Mouse (Mus musculus): Measurements from ENCODE around the gene Cbx5.

Gene Cbx5

GRCm38 (mm10) chr15:103214971-103215907, 24.4 kb downstream of the Cbx5 start:
- DNase-seq = peak; percentile 94

DNA sequence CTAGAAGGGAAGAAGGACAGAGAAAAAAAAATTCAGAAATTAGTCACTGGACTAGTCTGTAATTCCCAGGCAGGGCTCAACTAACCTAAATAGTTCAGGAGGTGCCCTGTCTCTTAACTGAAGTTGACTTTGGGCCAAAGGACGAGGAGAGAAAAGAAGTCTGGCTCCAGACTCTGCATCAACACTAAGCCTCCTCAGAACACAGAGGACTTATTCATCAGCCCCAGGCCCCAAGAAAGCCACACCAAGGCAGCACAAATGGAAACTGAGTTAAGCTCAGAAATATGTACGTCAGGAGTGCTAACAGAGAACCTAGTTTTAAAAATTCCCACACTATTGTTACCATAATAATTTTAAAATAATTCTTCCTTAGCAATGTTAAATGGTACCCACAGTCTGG, 25.5 kb downstream of the Cbx5 start:
- DNase-seq = no peak

- peak; percentile 44 for DNase-seq
Measured at GRCm38 (mm10) chr15:103205156-103205555, 34.5 kb downstream of the Cbx5 start.

GRCm38 (mm10) chr15:103202088-103202793, 37.4 kb downstream of the Cbx5 start:
- peak; percentile 80 for DNase-seq

GRCm38 (mm10) chr15:103197785-103198184, 41.8 kb downstream of the Cbx5 start:
- no peak for DNase-seq

- DNase-seq = no peak
Measured at GRCm38 (mm10) chr15:103196835-103197234, 42.8 kb downstream of the Cbx5 start.

- DNase-seq = peak; percentile 63
Measured at GRCm38 (mm10) chr15:103193606-103194005, 46.0 kb downstream of the Cbx5 start.

- DNase-seq = peak; percentile 68
Measured at GRCm38 (mm10) chr15:103190531-103191462, 48.8 kb downstream of the Cbx5 start.

GRCm38 (mm10) chr15:103190083-103190482, 49.5 kb downstream of the Cbx5 start:
- no peak for DNase-seq

- no peak for DNase-seq
Measured at GRCm38 (mm10) chr15:103187803-103188202, 51.8 kb downstream of the Cbx5 start.

DNA sequence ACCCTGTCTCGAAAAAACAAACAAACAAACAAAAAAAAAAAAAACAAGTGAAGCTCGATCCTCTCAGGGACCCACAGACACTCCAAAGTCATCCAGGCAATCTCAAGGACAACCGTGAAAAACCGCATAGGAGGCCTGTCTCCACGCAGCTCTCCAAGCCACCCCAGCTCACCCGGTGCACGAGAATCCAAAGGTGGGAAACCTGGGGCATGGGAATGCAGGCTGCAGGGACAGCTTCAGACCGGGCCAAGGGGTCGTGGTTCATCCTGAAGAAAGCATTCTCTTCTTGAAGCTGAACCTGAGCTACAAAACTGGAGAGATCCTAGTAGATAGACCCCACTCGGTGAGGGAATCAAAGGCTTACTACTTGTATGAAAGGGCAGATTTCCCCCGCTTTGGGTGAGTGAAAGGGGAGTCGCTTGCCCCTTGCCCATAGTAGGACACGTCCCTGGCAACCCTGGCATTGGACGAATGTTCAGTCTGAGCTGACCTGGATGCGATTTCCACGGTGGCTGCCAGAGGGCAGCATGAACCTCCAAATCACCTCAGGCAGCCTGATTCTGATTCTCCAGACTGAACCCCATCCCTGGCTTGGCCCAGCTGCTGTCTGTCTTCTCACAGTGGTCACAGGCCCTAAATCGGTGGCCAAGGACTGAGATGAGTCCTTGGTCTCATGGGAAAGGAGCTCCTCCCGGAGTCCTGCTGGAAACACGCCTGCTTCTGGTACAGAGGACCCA, 54.0 kb downstream of the Cbx5 start:
- peak; percentile 78 for DNase-seq

DNA sequence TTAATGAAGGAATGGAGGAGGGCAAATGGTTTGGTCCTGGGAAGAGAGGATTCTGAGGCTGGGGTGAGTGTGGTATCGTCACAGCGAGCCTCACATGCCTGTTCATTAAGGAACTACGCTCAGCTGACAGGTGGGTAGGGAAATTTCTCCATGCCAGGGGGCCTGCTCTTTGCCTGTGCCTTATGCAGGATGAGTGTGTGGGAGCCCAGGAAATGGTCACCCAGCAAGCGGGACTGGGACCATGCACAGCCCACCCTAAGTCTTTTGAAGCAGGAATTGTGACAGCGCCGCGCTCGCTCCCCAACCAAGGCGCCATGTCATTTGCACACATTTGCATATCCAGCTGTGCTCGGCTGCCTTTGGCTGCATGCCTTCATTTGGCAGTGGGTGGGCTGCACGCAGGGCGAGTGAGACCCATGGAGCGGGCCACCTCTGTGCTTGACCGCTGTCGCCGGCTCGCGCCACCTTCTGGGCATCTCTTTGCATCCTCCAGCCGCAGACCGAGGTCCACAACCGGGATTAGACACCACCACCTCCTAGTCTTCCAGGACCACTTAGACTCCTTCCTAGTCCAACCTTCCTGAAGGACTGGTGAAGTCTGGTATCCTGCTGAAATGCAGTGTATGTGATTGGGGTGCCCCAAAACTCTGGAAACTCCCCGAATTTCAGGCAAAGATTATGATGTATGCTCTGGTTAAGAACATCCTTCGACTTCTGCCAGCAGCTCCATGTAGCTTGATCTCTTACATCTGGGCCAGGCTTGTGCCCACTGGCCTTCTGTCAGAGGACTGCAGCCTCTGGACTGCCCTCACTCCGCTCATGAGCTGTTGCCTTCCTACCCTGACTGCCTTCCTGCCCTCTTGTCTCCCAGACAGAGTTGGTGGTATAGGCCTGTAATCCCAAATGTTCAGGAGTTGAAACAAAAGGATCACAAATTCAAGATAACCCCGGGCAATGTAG, 55.7 kb downstream of the Cbx5 start:
- peak; percentile 45 for DNase-seq

DNA sequence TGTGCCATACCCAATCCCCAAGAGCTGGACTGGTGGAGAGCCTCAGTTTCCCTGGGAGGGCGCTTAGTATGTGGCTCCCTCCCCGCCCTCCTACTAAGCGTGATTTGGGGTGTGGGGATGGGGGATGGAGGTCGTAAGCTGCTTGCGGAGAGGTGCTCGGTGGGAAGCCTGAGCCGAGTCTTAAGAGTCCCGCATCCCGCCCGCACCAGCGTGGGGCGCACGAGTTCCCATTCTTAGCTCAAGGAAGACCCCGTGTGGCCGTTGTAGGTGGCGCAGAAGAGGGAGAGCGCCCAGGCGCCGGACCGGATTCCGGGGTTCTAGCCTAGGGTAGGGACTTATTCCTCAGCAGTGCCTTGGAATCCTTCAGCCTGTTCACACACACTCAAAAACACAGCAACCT, 56.5 kb downstream of the Cbx5 start:
- peak; percentile 83 for DNase-seq

DNA sequence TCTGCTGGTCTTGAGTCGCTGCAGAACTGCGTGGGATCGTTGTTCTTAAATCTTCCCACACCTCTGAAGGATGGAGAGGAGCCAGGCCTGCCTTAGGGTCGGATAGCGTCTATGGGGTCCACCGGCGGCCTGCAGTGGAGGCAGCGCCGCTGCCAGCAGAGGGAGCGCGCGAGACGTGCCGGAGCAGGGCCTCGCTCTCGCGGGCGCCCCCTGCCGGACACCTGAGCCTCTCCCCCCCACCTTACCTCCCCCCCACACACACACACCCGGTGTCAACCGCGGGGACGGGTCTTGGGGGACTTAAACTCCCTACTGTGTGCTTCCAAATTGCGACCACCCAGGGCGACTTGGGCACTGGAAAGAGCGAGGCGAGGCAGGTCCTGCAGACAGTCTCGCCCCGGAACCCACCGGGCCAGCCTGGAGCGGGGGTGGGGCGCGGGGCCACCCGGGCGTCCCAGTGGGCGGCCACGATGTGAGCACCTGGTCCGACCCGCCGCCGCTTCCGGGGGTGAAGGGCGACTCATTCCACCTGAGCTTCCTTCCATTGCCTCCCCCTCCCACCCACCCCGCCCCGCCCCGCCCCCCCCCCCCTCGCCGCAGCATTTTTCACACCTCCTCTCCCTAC, 57.3 kb downstream of the Cbx5 start:
- peak; percentile 84 for DNase-seq

DNA sequence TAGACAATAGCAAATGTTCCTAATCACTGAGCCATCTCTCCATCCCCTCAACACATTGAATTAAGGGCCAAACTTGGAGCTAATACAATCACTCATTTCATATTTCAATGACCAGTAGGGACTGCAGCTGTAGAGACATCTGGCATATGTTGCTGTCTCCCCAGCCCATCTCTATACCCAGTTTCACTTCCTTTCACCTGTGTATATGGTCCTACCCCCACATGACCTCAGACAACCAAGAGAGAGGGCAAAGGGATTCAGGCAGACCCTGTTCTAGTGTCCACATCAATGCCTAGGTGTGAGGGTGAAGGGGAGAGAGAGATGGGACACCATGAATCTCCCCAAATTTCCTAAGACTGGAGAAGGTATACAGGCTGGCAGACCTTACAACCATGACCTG, 59.2 kb downstream of the Cbx5 start:
- DNase-seq = no peak

DNA sequence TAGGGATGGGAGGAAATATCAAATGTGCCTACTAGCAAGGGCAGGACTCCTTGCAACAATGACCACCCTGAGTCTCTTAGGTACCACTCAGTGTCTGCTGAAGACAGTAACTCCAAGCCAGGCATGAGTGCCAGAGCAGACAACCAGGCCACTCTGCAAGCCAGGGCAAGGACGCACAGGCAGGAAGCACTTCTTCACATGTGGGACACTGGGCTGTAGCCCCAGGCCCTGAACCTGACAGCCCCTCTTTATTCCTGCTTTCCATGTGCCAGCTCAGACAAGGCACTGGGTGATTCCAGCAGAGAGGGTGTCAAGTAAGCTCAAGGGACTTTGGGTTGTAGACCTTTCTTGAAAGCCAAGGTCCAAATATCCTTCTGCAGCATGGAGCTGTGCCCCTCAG, 60.8 kb downstream of the Cbx5 start:
- no peak for DNase-seq

DNA sequence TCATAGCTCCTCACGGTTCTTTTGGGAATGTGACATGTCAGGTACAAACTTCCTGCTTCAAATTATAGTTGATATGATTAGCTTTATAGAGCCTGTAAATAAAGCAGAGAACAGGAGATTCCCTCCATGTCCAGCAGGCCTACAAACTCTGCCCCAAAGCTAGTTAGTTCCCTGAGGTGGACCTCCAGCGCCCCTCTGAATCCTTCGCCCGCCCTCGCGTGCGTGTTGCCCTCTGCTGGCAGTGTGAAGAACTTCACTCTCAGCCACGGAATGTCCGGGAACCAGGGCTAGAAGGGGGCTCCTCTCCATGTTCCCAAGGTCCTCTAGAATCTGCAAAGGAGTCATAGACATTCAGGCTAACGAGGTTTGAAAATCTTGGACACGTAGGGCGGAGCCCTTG, 61.5 kb downstream of the Cbx5 start:
- peak; percentile 69 for DNase-seq

- DNase-seq = no peak
Measured at GRCm38 (mm10) chr15:103177611-103178041, 62.0 kb downstream of the Cbx5 start.

GRCm38 (mm10) chr15:103176874-103177421, 62.7 kb downstream of the Cbx5 start:
- DNase-seq = peak; percentile 93

GRCm38 (mm10) chr15:103173251-103173650, 66.4 kb downstream of the Cbx5 start:
- DNase-seq = no peak
